Mouse (Mus musculus) lung, adult 2 months (tissue): ENCODE measurements around the gene Hist1h4i.

ENCODE experiments used
- CTCF ChIP-seq: fragments of 200-500 bp; IDR thresholded peaks from 2 replicates; pipeline ENCODE4 v1.5.1; 2011; ENCODE audit warnings: mild to moderate bottlenecking, low read length, control low read depth; ENCODE audit not compliant: insufficient read depth
- POLR2A ChIP-seq: fragments of 200-500 bp; IDR thresholded peaks from 2 replicates; pipeline ENCODE4 v1.6.1; 2011; ENCODE audit warnings: low read depth, mild to moderate bottlenecking, control low read depth, low read length, borderline replicate concordance; ENCODE audit errors: extremely low read depth

DNA sequence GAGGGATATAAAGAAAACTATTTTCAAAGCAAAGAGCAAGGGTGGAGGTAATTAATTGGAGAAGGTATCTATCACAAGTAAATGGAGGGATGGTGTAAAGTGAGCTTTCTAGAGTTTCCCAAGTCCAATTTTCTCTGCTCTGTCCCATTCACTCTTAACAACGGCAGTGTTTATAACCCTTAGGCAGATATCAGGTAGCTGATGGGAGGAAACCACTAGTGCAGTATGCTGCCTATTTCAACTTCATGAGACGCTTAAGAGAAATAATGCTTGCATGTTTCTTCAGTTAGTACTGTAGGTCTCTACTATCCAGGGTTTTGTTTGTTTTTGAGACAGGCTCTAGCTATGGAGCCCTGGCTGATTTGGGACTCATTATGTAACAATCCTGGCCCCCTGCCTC, 3.7 kb downstream of the Hist1h4i start:
- TF ChIP-seq CTCF (no peak), POLR2A (no peak)
